Mouse (Mus musculus) bone marrow, adult 2 months (tissue): Measurements from ENCODE around the gene Cacna1c.

Source experiments
- CTCF ChIP-seq: fragments of 200-500 bp; IDR thresholded peaks from 2 replicates; pipeline ENCODE4 v1.5.1; 2011; ENCODE audit warnings: low read length, control low read depth; ENCODE audit not compliant: control insufficient read depth, insufficient read depth
- POLR2A ChIP-seq: fragments of 200-500 bp; IDR thresholded peaks from 2 replicates; pipeline ENCODE4 v1.6.1; 2011; ENCODE audit warnings: low read depth, mild to moderate bottlenecking, control low read depth, low read length, borderline replicate concordance; ENCODE audit not compliant: control insufficient read depth

DNA sequence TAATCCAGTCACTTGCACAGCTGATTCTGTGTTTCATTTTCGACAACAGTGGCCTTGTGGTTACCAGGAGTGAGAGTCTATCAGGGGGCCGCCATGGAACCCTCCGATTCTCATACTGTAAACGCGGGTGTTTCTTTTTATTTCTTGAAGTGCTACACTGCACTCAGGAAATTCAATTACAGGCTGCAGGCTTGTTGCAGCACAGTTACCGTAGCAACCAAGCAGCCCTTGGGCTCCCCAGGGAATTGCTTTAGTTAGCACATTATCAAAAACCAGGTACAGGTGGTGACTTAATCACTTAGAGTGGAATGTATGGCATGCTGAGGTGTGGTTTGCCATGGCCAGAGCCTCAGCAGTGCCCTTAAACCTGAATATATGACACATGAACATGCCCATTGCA is 621.9 kb downstream of the Cacna1c start:
- TF ChIP-seq CTCF: no peak
- TF ChIP-seq POLR2A: no peak
